Mouse (Mus musculus) gastrocnemius, postnatal 14 days (tissue): Measurements from ENCODE around the gene Nup107. TPM values are rescaled to one million over a fixed set of nuclear protein-coding genes. Genes with fewer than 3 reads are reported as not detected.

Source experiments
- DNase-seq: peaks from one replicate; pipeline ENCODE4 v3.0.0; 2021; ENCODE audit warnings: mixed read lengths
- intact Hi-C: fragments of 180-260 bp; cut with DNase I; formaldehyde crosslinking; loops from one replicate; pipeline ENCODE4 v1.15.1; 2025; ENCODE audit warnings: low total_unique reads
- total RNA-seq, 2 experiments: library from RNA; stranded (reverse); gene quantifications; 2 replicates each; pipeline ENCODE4 v1.2.3; 2021

Nup107 gene
- total RNA-seq, 2 experiments from 2014 or later, result 7.0 to 7.6 TPM

DNA sequence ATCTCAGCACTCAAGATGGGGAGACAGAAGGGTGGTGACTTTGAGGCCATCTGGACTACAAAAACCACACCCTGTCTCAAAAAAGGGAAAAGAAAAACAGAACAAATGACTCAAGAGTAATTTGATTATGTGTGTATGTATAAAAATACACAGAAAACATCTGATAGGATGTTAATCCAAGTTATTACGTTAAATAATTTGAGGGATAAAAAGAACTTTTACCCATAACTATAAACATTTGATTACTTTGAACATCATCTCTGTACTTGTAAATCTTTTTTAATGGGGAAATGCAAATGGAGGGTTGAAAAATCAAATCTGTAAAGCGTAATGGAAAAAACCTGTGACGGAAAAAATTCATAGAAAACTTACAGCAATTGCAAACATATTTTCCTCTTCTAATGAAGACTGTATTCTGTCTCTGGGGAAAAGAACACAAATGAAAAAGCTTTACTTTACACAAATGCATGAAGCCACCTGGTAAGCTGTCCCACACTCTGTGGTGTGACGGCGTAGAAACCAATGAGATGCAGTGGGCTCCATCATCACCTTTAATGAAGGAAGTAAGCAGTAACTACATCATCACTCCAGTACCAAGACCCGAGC, 12.1 kb downstream of the Nup107 start:
- DNase-seq, result no peak
- intact Hi-C loops, result no loop called here

- intact Hi-C loops, result no loop called here
- no peak for DNase-seq
Measured at GRCm38 (mm10) chr10:117779581-117780305, 12.8 kb downstream of the Nup107 start.

DNA sequence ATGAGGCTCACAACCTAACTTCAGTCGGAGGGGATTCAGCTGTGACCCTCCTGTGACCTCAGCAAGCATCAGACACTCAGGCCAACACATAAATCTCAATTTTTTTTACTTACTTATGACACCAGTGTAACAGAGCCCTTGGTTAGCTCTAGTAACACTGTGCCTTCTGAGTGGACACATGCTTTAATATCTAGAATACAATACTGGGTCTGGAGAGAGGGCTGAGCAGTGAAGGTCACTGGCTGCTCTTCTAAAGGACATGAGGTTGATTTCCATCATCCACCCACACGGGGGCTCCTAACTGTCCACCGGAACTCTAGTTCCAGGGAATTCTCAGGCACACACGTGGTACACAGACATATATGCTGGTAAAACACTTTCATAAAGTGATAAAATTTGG, 13.6 kb downstream of the Nup107 start:
- intact Hi-C loops, result no loop called here
- no peak for DNase-seq

GRCm38 (mm10) chr10:117778328-117778910, 14.1 kb downstream of the Nup107 start:
- no peak for DNase-seq
- intact Hi-C loops, result no loop called here

DNA sequence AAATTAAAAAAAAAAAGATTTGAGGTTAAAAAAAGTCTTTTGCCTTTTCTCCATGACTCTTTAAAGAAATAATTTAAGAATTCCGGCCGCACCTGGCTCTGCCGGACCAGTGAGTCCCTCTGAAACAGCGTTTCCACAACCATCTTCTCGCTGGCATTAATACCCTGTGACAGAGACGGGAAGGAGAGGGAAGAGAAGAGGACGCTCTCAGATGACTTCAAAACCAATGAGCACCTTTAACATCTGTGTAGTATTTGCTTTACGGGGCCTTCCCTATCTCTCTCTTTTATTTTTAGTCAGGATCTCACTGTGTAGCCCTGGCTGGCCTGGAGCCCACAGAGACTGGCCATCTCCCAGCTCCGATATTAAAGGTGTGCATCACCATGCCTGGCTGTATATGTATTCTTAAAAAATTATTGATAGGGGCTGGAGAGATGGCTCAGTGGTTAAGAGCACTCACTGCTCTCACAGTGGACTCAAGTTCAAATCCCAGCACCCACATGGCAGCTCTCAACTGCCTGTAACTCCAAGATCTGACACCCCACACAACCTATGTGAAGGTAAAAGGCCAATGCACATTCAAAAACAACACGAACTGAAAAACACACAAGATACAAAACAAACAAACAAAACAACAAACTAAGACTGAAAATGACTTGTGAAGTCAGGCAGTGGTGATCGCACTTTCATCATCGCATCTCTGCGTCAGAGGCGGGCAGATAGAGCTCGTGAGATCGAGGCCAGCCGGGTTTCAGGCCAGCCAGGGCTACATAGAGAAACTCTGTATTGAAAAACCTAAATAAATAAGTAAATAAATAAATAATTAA, 14.8 kb downstream of the Nup107 start:
- intact Hi-C loops, result no loop called here
- no peak for DNase-seq

DNA sequence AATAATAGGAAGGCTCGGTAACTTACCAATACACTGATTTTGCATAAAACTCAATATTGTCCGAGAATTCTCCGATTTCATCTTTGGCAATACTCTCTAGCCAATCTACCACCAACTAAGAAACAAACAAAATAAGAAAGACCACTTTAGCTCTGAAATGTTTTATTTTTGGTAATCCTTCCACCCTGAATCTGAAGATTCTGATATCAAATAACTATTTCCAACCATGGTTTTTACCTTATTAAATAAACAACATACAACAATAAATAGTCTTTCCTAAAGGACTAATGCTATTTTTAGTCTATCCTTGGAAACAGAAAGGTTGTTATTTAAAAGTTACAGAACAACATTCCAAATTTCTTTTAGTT, 15.4 kb downstream of the Nup107 start:
- DNase-seq, result no peak
- intact Hi-C loops, result no loop called here

DNA sequence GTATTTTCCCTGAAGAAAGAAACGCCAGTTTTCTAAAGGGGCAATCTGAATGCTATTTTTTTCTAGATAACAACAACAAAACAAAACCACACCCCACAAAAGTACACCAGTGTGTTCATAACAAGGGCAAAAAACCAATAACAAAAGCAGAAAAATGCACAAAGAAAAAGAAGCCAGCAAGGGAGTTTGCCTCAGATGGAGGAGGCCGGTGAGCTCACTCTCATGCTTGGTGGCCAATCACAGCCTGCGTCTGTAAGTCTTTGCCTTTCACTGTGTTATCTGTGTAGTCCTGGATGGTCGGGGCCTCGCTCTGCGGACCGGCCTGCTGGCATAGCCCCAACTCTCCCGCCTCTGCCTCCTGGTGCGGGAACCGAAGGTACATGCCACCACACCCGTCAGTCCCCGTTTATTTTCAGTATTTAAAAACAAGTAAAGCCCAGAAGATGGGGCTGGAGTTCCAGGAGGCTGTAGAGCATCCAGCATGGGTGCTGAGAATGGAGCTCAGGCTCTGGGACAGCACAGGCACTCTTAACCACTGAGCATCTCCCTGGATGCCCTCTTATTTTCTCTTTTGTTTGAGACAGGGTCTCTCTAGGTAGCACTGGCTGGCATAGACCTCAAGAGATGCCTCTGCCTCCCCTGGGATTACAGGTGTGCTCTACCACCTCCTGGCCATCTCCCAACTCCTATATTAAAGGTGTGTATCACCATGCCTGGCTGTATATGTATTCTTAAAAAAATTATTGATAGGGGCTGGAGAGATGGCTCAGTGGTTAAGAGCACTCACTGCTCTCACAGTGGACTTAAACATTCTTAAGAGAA, 16.0 kb downstream of the Nup107 start:
- no peak for DNase-seq
- intact Hi-C loops, result no loop called here

GRCm38 (mm10) chr10:117775401-117776144, 16.9 kb downstream of the Nup107 start:
- DNase-seq, result no peak
- intact Hi-C loops, result no loop called here

GRCm38 (mm10) chr10:117774817-117775120, 17.7 kb downstream of the Nup107 start:
- intact Hi-C loops, result no loop called here
- no peak for DNase-seq

DNA sequence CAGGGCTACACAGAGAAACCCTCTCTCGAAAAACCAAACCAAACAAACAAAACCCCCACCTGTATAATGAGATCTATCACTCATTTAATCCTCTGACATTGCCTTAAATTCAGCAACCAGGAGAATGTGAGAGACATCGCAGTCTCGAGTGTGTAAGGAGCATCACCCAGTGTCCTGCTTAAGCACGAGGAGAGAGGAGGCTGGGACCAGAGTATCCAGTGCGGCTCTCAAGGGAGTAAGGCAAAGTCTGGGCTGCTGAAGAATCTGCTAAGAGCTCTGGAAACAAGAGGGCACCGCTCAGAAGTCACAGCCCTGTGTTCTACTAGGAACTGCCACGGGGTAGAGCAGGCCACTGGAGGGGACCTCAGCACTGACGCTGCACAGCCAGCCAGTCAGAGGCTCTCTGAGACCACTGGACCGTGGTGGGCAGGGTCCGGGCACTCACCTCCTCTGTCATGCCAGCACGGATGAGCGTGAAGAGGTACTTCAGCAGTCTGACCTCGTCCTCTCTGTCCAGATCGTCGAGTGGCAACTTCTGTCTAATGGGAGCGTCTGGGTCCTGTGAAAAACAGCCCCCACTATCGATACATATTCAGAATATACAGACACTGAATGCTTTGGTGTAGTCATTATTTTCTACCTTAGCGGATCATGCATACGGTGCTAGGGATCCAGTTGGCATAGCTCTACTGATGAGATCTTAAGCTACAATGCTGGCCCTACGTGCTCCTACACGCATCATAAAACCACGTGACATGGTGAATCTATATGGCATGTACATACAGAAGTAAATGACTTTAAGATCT, 18.3 kb downstream of the Nup107 start:
- intact Hi-C loops, result no loop called here
- DNase-seq, result no peak

DNA sequence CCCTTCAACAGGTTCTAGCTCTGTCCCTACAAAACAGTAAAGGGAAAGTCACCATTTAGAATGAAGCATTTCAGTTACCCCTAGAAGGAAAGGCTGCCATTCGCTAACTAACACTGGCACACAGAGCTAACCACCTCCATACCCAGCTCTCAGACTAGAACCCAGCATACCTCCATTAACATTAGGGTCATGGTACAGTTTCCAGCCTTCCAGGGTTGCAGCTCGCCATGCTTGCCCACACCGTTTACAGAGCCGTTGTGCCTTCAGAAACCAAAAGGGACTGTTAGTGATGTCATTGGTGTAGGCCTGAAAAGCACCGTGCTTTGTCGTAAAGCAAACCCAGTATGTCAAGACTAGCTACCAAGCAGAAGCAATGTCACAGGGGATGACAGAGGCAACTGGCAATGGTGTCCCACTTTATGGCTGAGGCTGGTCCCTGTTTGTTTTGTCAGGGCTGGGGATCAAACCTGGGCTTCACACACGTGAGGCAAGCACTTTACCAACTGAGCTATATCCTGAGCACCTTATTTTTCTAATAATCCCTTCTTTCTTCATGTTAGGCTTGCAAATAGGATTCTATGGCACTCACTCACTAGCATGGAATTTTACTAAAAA, 19.3 kb downstream of the Nup107 start:
- DNase-seq, result no peak
- intact Hi-C loops, result no loop called here

GRCm38 (mm10) chr10:117772364-117773105, 20.0 kb downstream of the Nup107 start:
- no peak for DNase-seq
- intact Hi-C loops, result no loop called here

DNA sequence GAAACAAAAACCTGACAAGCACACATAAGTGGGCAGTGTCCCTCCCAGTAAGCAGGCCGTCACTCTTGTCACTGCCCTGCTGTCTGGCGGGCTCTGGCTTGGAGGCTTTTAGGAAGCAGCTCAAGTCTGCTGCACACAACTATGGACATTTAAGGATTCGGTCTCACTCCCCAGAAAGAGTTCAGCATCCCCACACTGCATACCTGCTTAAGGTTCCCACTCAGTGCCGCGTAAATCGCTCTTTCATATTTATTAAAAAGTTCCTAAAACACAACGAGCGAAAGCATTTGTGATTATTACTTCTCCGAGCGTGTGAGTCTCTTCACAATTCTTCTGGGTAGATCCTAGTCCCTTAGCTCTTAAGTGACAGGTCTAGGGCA, 21.4 kb downstream of the Nup107 start:
- intact Hi-C loops, result no loop called here
- DNase-seq, result no peak

- intact Hi-C loops, result no loop called here
Measured at GRCm38 (mm10) chr10:117770286-117771130, 22.0 kb downstream of the Nup107 start.

GRCm38 (mm10) chr10:117769541-117770285, 22.8 kb downstream of the Nup107 start:
- no peak for DNase-seq
- intact Hi-C loops, result no loop called here

More at GRCm38 (mm10) chr10:117770286-117771130, 22.0 kb downstream of the Nup107 start:
- no peak for DNase-seq

GRCm38 (mm10) chr10:117768141-117768440, 24.4 kb downstream of the Nup107 start:
- no peak for DNase-seq
- intact Hi-C loops, result no loop called here
